Mouse (Mus musculus) megakaryocyte, adult 5-6 weeks (primary cell): ENCODE data around the gene Ttc39b. TPM values are rescaled to one million over a fixed set of nuclear protein-coding genes. Genes with fewer than 3 reads are reported as not detected.

Experiments
- ATAC-seq: 2 replicates; pipeline ENCODE4 v1.8.0; 2016; ENCODE audit warnings: mild to moderate bottlenecking, inconsistent platforms; ENCODE audit not compliant: poor library complexity, severe bottlenecking
- total RNA-seq, 2 experiments: library from RNA; stranded (forward) in 1 of 2; stranded (reverse) in 1 of 2; fragments of 153-499, 151-499 nt in 1 of 2; fragments of 221-1000, 200-1000 nt in 1 of 2; gene quantifications; 2 replicates each; pipeline versions ENCODE4 v1.2.3 to v1.2.4; 2015 to 2017

The Ttc39b gene
- total RNA-seq, 2 experiments from 2014 or later, result 4.4 to 5.0 TPM

- no peak for ATAC-seq
Measured at GRCm38 (mm10) chr4:83198123-83198522, 125.9 kb downstream of the Ttc39b start.

GRCm38 (mm10) chr4:83189736-83190135 is 134.3 kb downstream of the Ttc39b start:
- no peak for ATAC-seq

GRCm38 (mm10) chr4:83187324-83187723 is 136.7 kb downstream of the Ttc39b start:
- ATAC-seq, result no peak

GRCm38 (mm10) chr4:83186448-83186847 is 137.6 kb downstream of the Ttc39b start:
- ATAC-seq, result no peak

GRCm38 (mm10) chr4:83183288-83183930 is 140.6 kb downstream of the Ttc39b start:
- ATAC-seq, result no peak

GRCm38 (mm10) chr4:83182178-83183068 is 141.6 kb downstream of the Ttc39b start:
- no peak for ATAC-seq

- no peak for ATAC-seq
Measured at GRCm38 (mm10) chr4:83177471-83177870, 146.6 kb downstream of the Ttc39b start.

- no peak for ATAC-seq
Measured at GRCm38 (mm10) chr4:83174946-83175345, 149.1 kb downstream of the Ttc39b start.

- ATAC-seq, result no peak
Measured at GRCm38 (mm10) chr4:83172278-83172677, 151.8 kb downstream of the Ttc39b start.

- no peak for ATAC-seq
Measured at GRCm38 (mm10) chr4:83170741-83171140, 153.3 kb downstream of the Ttc39b start.

Other genes with a start within 250 kb of the Ttc39b start
- 22.7 and 29.1 TPM in 2 replicates for gene Snapc3, start 93.5 kb upstream of the Ttc39b start, total RNA-seq (2015)
- 35.3 and 37.8 TPM in 2 replicates for gene Snapc3, start 93.5 kb upstream of the Ttc39b start, total RNA-seq (2017)
- 94.4 and 96.0 TPM in 2 replicates for gene Psip1, start 162.2 kb upstream of the Ttc39b start, total RNA-seq (2015)
- gene Psip1, start 162.2 kb upstream of the Ttc39b start, total RNA-seq (2017), result 109 and 111 TPM in 2 replicates
- 2.8 and 4.9 TPM in 2 replicates for gene Ccdc171, start 201.3 kb upstream of the Ttc39b start, total RNA-seq (2015)
- 4.8 and 7.1 TPM in 2 replicates for gene Ccdc171, start 201.3 kb upstream of the Ttc39b start, total RNA-seq (2017)